Mouse (Mus musculus) liver, adult 2 months (tissue): ENCODE data around the gene Cpt1c. TPM values are rescaled to one million over a fixed set of nuclear protein-coding genes. Genes with fewer than 3 reads are reported as not detected.

Source experiments
- DNase-seq: peaks from one replicate; pipeline ENCODE4 v3.0.0-alpha.2; 2011; ENCODE audit warnings: low read depth, low spot score; ENCODE audit errors: extremely low read depth
- H3K27ac ChIP-seq: fragments of 200-500 bp; replicated peaks from 2 replicates; pipeline ENCODE4 v1.5.1; 2012; ENCODE audit warnings: low read depth, mild to moderate bottlenecking, control low read depth, inconsistent platforms, low read length; ENCODE audit not compliant: insufficient read depth
- H3K27me3 ChIP-seq: fragments of 200-500 bp; 2 replicates; pipeline ENCODE4 v1.6.1; 2012; ENCODE audit warnings: mild to moderate bottlenecking, moderate library complexity, low read length, inconsistent platforms; ENCODE audit not compliant: control insufficient read depth, insufficient read depth
- H3K36me3 ChIP-seq: fragments of 200-500 bp; 2 replicates; pipeline ENCODE4 v1.6.1; 2012; ENCODE audit warnings: low read length, inconsistent platforms; ENCODE audit not compliant: control insufficient read depth, insufficient read depth
- H3K4me1 ChIP-seq: fragments of 200-500 bp; 2 replicates; pipeline ENCODE4 v1.6.1; 2011; ENCODE audit warnings: low read length; ENCODE audit not compliant: control insufficient read depth, insufficient read depth
- H3K4me3 ChIP-seq: fragments of 200-500 bp; 2 replicates; pipeline ENCODE4 v1.5.1; 2011; ENCODE audit warnings: low read depth, mild to moderate bottlenecking, control low read depth, low read length, moderate library complexity; ENCODE audit not compliant: insufficient read depth
- H3K79me2 ChIP-seq: fragments of 200-500 bp; 2 replicates; pipeline ENCODE4 v1.6.1; 2012; ENCODE audit warnings: inconsistent platforms, mild to moderate bottlenecking, low read length, moderate library complexity; ENCODE audit not compliant: control insufficient read depth, insufficient read depth
- H3K9ac ChIP-seq: fragments of 200-500 bp; 2 replicates; pipeline ENCODE4 v1.6.1; 2012; ENCODE audit warnings: low read depth, mild to moderate bottlenecking, control low read depth, inconsistent platforms, low read length
- CTCF ChIP-seq: fragments of 200-500 bp; IDR thresholded peaks from 2 replicates; pipeline ENCODE4 v1.5.1; 2011; ENCODE audit warnings: low read depth, low read length, control low read depth
- POLR2A ChIP-seq: fragments of 200-500 bp; IDR thresholded peaks from 2 replicates; pipeline ENCODE4 v1.6.1; 2011; ENCODE audit warnings: low read length, control low read depth; ENCODE audit not compliant: insufficient read depth; ENCODE audit errors: extremely low read depth
- WGBS: fragments of 180-500 bp; shearing (Covaris S2); methylation state at CpG from one replicate; pipeline ENCODE4 v1.1.7; 2018; 5-methylcytosine and 5-hydroxymethylcytosine counted together
- polyA plus RNA-seq: library from polyadenylated mRNA; depleted of rRNA; stranded (reverse); fragments of >200 nt; gene quantifications from 2 replicates; pipeline ENCODE4 v1.2.3, GENCODE M21; 2012
- total RNA-seq: library from RNA; depleted of rRNA; stranded (reverse); fragments of >200 nt; gene quantifications from 2 replicates; pipeline ENCODE4 v1.2.3, GENCODE M21; 2014

Cpt1c gene
- total and polyA plus RNA-seq, 2 experiments, result 0.09 to 0.91 TPM

- no peak for TF ChIP-seq POLR2A
- no peak for TF ChIP-seq CTCF
- Histone ChIP-seq H3K27me3 (no peaks in the 10 kb centered on the region), H3K79me2 (peaks cover 18% of the 10 kb centered on the region; the same call in 1 of the 2 replicates), H3K27ac (peak overlapping the region; percentile 92), H3K9ac (peak overlapping the region; percentile 56), H3K4me1 (0 out of 2 replicates have a peak, but pooled peaks cover 5% of the 10 kb centered on the region), H3K36me3 (peaks cover 7% of the 10 kb centered on the region; the same call in 1 of the 2 replicates), H3K4me3 (peak overlapping the region; percentile 58)
- 2% methylated on average over 4 of the region's 4 CpGs for WGBS
- peak; percentile 35 for DNase-seq
Measured at GRCm38 (mm10) chr7:45016761-45017160, 42.1 kb upstream of the Cpt1c start.

- H3K27me3 ChIP-seq, result no peaks in the 10 kb centered on the region
- H3K9ac ChIP-seq, result peak within 1 kb of the TSS; percentile 87
- peaks cover 18% of the 10 kb centered on the region; the same call in 1 of the 2 replicates for H3K79me2 ChIP-seq
- peak within 1 kb of the TSS; percentile 92 for H3K27ac ChIP-seq
- WGBS, result 1% methylated on average over 69 of the region's 69 CpGs
- DNase-seq, result peak; percentile 97
- H3K4me1 ChIP-seq, result 0 out of 2 replicates have a peak, but pooled peaks cover 5% of the 10 kb centered on the region
- peak within 1 kb of the TSS; percentile 82 for H3K4me3 ChIP-seq
- peaks cover 9% of the 10 kb centered on the region for H3K36me3 ChIP-seq
- TF ChIP-seq CTCF (no peak), POLR2A (peak; percentile 29; the same call in 1 of the 2 replicates)
Measured at GRCm38 (mm10) chr7:45015957-45016612, 41.4 kb upstream of the Cpt1c start, which contains the start of gene Scaf1. Gene Scaf1, minus strand, starts transcription at chr7:45016363.

GRCm38 (mm10) chr7:45015344-45015956 is 40.8 kb upstream of the Cpt1c start:
- Histone ChIP-seq H3K9ac (peak overlapping the region; percentile 87), H3K79me2 (peaks cover 18% of the 10 kb centered on the region; the same call in 1 of the 2 replicates), H3K4me3 (peak overlapping the region; percentile 82), H3K36me3 (peaks cover 9% of the 10 kb centered on the region), H3K4me1 (0 out of 2 replicates have a peak, but pooled peaks cover 5% of the 10 kb centered on the region), H3K27ac (peak overlapping the region; percentile 47), H3K27me3 (no peaks in the 10 kb centered on the region)
- WGBS, result under 1% methylated on average over 20 of the region's 20 CpGs
- no peak for TF ChIP-seq POLR2A
- no peak for TF ChIP-seq CTCF
- no peak for DNase-seq

- Histone ChIP-seq H3K4me3 (no peak overlapping the region), H3K27me3 (no peaks in the 10 kb centered on the region), H3K4me1 (0 out of 2 replicates have a peak, but pooled peaks cover 5% of the 10 kb centered on the region), H3K36me3 (peaks cover 14% of the 10 kb centered on the region), H3K27ac (no peak overlapping the region), H3K79me2 (peaks cover 18% of the 10 kb centered on the region; the same call in 1 of the 2 replicates), H3K9ac (no peak overlapping the region)
- TF ChIP-seq POLR2A (no peak), CTCF (no peak)
- WGBS, result 90% methylated on average over 3 of the region's 3 CpGs
- DNase-seq, result no peak
Measured at GRCm38 (mm10) chr7:45014096-45014451, 39.4 kb upstream of the Cpt1c start.

- H3K79me2 ChIP-seq, result peaks cover 18% of the 10 kb centered on the region; the same call in 1 of the 2 replicates
- H3K4me3 ChIP-seq, result no peak overlapping the region
- TF ChIP-seq CTCF, result no peak
- TF ChIP-seq POLR2A, result no peak
- no peak for DNase-seq
- H3K27me3 ChIP-seq, result no peaks in the 10 kb centered on the region
- no peak overlapping the region for H3K27ac ChIP-seq
- 80% methylated on average over 16 of the region's 16 CpGs for WGBS
- no peak overlapping the region for H3K9ac ChIP-seq
- H3K4me1 ChIP-seq, result 0 out of 2 replicates have a peak, but pooled peaks cover 5% of the 10 kb centered on the region
- peaks cover 15% of the 10 kb centered on the region for H3K36me3 ChIP-seq
Measured at GRCm38 (mm10) chr7:45013366-45014095, 38.9 kb upstream of the Cpt1c start.
